Mouse (Mus musculus) frontal cortex, postnatal 10 days (tissue): ENCODE results near the gene Itgae.

Experiments used
- DNase-seq, 2 experiments: peaks; one replicate each; pipeline ENCODE4 v3.0.0; 2022; ENCODE audit warnings: low spot score in 2 of 2, mixed read lengths in 1 of 2

Itgae gene

DNA sequence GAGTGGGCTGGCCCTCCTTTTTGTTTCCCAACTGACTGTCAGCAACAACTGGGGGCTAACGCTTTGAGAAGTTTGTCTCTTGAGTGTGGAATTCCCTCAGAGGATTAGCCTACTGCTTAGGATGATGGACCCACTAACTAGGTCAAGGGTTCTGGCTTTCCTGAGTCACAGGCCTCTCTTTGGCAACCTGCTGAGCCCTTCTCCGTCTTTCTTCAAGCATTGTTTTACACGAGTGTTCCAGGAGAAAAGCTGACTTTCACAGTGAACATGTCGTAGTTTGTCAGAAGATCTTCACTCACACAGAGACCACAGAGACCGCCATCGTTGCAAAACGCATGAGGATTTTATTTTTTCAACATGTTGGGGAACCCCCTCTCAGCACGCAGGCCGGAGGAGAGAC is 57.8 kb downstream of the Itgae start:
- no peak for DNase-seq

DNA sequence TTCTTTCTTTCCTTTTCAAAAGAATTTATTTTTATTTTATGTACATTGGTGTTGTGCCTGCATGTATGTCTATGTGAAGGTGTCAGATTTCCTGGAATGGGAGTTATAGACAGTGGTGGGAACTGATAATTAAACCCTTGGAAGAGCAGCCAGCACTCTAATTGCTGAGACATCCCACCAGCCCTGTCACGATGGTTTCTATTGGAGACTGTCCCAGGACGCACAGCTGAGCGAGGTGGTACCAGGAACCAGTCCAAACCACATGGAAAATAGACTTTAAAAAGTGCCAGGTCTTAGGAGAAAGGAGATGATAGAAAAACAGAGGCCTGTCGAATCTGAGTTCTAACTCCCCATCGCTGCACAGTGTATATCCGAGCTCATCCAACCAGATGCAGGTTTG is 64.7 kb downstream of the Itgae start:
- no peak for DNase-seq

DNA sequence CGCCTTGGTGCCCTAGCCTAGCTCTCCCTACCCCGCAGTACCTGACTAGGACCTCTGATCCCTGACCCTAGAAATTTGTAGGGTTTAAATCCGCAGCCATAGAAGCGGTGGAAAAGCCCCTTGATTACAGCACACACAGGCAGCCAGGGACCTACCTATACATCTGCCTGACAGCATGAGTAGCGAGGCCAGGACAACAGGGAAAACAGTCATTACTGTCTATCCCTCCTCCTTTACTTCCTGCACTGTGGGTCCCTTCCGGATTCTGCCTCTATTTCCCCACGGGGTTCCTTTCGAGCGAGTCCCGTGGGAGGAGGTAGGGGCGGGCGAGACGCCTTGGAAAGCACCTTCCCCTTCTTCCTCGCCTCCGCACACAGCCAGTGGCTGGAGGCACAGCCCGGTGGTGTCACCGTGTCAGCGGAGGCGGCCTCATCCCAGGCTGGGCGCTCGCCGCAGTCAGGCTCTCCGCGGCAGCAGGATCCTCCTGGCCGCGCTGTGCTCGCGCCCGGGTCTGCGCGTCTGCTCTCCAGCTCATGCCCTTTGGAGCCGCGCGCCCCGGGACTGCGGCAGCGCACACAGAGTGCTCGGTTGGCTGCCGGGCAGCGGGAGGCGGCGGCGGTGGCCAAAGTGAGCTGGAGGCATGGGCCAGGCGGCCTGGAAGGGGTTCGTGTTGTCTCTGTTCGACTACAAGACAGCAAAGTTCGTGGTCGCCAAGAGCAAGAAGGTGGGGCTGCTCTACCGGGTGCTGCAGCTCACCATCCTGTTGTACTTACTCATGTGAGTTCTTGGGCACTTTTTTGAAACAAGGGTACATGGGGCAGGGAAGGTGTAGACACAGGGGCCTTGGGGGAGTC is 69.8 kb downstream of the Itgae start, which contains the start of gene P2rx5:
P2rx5 (plus strand) TSS at position 465 of the 854 bp plus-strand sequence.
- DNase-seq, result no peak

DNA sequence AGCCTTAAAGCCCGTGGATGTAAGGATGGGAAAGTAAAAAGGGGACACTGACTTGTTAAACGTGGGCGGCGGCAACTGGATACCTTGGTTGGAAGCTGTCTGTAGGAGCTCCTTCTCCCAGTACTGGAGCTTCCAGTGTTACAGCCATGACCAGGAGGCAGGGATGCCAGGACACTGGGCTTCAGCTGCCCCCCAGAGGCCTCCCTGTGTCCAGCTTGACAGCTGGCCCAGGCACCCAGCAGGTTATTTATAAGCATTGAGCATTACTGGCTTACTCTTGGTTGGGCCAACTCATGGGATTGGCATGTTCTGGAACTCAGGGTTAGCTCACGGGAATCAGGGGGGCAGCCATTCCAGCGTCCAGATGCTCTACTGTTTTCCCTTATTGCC is 70.4 kb downstream of the Itgae start:
- DNase-seq, result no peak

DNA sequence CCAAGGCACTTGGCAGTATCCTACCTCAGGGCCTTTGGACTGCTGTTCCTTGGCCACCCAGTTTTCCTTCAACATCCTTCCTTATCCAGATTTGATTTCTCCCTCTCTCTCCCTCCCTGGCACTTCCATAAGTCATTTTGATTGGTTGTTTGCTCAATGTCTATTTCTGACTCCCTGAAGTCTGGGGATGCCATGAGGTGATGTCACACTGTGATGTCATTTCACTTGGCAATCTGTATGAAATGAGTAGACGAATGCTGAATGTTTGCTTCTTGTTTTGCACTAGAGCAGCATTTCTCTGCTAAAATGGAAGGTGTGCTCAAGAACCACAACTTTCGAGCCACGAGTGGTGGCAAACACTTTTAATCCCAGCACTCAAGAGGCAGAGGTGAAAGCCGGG is 71.2 kb downstream of the Itgae start:
- DNase-seq, result no peak

DNA sequence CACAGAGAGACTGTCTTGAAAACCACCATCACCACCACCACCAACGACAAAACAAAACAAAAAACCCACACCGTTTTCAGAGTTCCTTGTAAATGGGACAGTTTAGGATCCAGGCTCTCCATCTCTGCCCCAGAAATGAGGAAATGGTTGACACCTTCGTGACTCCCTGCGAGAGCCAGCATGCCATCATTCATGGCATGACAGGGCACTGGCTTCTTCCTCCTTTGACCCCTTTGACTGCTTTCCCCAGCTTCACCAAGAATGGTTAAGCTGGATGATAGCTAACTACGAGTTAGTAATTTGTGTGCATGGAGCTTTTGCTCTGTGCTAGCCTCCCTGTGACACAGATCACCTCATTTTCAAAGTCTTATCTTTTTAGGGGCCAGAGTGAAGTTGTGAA is 71.9 kb downstream of the Itgae start:
- no peak for DNase-seq

GRCm38 (mm10) chr11:73168071-73168470 is 77.7 kb downstream of the Itgae start:
- DNase-seq, result no peak

DNA sequence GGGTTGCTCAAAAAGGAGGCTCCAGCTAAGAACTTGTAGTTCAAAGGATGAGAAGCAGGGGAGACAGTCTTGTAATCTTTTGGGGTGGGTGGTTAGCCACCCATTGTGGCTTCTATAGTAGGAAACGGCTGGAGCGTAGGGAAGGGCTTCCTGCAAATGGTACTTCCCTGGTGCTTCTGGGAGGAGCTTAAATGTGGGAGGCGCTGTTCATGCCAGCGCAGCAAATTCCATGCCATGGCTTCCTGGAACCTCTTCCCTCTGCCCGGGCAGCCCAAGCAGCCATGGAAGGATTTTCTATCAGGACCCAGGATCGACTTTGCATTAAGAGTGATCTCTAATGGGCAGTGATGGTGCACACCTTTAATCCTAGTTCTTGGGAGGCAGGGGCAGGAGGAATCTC is 78.2 kb downstream of the Itgae start:
- no peak for DNase-seq

DNA sequence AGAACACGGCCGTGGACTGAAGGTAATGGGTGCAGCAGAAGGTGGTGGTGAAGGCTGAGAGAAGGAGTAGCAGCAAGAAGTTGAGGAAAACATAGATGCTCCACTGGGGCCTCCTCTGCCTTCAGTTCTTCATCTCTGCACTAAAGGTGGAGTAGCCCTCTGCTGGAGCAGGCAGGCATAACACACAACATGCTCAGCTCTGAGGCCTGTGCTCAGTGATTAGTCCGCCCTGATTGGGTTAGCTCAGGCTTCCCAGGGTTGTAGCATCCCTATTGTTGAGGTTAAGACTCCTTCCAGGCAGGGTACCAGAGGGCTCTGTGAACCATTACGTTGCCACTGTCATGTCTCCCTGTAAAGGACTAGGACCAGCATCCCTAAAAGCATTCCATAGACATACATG is 78.8 kb downstream of the Itgae start:
- no peak for DNase-seq

GRCm38 (mm10) chr11:73172186-73172585 is 81.8 kb downstream of the Itgae start:
- DNase-seq, result no peak

GRCm38 (mm10) chr11:73175612-73176011 is 85.2 kb downstream of the Itgae start:
- no peak for DNase-seq

- no peak for DNase-seq
These were observed 85.8 kb downstream of the Itgae start for GRCm38 (mm10) chr11:73176186-73176585.

- DNase-seq, result peak; percentile 93
These were observed 86.5 kb downstream of the Itgae start, which contains the start of the genes Emc6 and Tax1bp3 for GRCm38 (mm10) chr11:73176608-73177508. Gene Emc6 (minus strand): TSS chr11:73177037. Gene Tax1bp3 (plus strand): TSS chr11:73177083.

- DNase-seq, result peak; percentile 45 to 54
These were observed 87.1 kb downstream of the Itgae start for GRCm38 (mm10) chr11:73177509-73177875.

GRCm38 (mm10) chr11:73177895-73178294 is 87.5 kb downstream of the Itgae start:
- DNase-seq, result no peak

GRCm38 (mm10) chr11:73185872-73186615 is 95.7 kb downstream of the Itgae start:
- no peak for DNase-seq

DNA sequence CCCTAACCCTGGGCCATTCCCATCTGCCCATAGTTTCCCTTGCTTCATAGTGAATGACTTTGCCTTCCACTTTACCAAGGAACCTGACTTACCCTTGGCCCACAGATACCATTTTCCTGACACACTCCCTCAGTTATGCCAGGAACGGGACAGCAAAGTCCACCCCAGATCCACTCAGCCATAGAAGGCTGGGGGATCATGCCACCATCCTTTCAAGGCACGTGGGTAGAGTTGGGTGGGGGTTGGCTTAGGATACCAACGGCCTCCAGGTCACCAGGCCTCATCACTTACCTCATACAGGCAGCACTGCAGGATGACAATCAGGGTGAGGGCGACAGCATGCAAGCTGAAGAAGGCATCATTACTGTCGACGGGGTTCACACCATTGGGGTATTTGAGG is 96.8 kb downstream of the Itgae start:
- no peak for DNase-seq

GRCm38 (mm10) chr11:73193047-73193446 is 102.7 kb downstream of the Itgae start:
- DNase-seq, result no peak

DNA sequence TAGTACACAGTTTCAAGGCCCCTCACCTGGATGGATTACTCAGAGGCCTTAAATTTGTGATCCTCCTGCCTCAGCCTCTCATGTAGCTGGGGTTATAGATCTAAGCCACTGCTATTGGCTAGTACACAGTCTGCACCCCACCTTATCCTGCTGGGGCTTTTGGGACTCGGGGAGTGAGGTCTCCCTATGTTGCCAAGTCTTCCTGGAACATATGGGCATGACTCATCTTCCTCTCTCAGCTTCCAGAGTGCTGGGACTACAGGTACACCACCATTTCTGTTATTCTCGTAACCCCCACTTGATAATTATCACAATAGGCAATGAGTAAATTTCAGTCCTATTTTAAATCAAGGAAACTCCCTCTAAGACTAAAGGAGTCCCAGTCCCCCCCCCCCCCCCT is 104.1 kb downstream of the Itgae start:
- no peak for DNase-seq
